12 mouse cellular contexts compared by ENCODE assay signal in genomic region chr11:6569410-6569777, GRCm38 (mm10). TPM values are rescaled to one million over a fixed set of nuclear protein-coding genes. Genes with fewer than 3 reads are reported as not detected.
DNase-seq lines count a peak whose midpoint lies in the region; ATAC-seq and TF ChIP-seq lines count a peak whose summit lies in the region.
"Had no signal": no experiment of that assay in that cellular context is flagged by ENCODE, and none has a peak within 500 bp of the region (broad histone marks: within the 10 kb centered on the region; RNA-seq: fewer than 3 reads in every experiment).

No protein-coding gene starts in this region.

- no peak for TF ChIP-seq EP300 in liver, postnatal 0 days (IDR thresholded peaks at IDR 0.05; ENCODE audit: low read depth)

- TF ChIP-seq POLR2A in olfactory bulb, adult 2 months (IDR thresholded peaks at IDR 0.05; ENCODE audit: insufficient read depth, low read depth, low read length), result no peak

- peak overlapping the region; percentile 31; the same call in 1 of the 2 replicates for H3K9ac ChIP-seq in liver, embryonic 11.5 days (ENCODE audit: low read depth, low read length)
- H3K9ac ChIP-seq in liver, postnatal 0 days (replicated peaks), result no peak overlapping the region
- H3K9ac ChIP-seq in forebrain, embryonic 12.5 days, result no peak overlapping the region
- no peak overlapping the region for H3K9ac ChIP-seq in hindbrain, embryonic 15.5 days
- H3K9ac ChIP-seq: neural tube, embryonic 12.5 days had no signal

- ATAC-seq in liver, embryonic 11.5 days (replicated peaks; ENCODE audit: low FRiP score), result no peak
- no peak for ATAC-seq in liver, postnatal 0 days
- no peak for ATAC-seq in forebrain, embryonic 12.5 days (ENCODE audit: low FRiP score)
- ATAC-seq in hindbrain, embryonic 15.5 days (ENCODE audit: low FRiP score, low read depth), result peak; percentile 49; the same call in 1 of the 2 replicates

- no peak for DNase-seq in liver, embryonic 11.5 days (ENCODE audit: low spot score)
- DNase-seq in liver, postnatal 0 days, result no peak
- DNase-seq in embryo, embryonic 10 days (ENCODE audit: low spot score), result no peak
- no peak for DNase-seq in adipocyte (ENCODE audit: low spot score)
- DNase-seq: cerebellum, adult 9-11 months; lung, postnatal 14 days; thymus, adult 18-20 months had no signal

- no peak overlapping the region for H3K4me2 ChIP-seq in liver, embryonic 11.5 days
- no peak overlapping the region for H3K4me2 ChIP-seq in liver, postnatal 0 days (ENCODE audit: low read depth, low read length)
- no peak overlapping the region for H3K4me2 ChIP-seq in forebrain, embryonic 12.5 days
- H3K4me2 ChIP-seq in hindbrain, embryonic 15.5 days, result 0 out of 2 replicates have a peak overlapping the region, but pooled peaks have one; percentile 17
- H3K4me2 ChIP-seq: neural tube, embryonic 12.5 days had no signal

- no peaks in the 10 kb centered on the region for H3K27me3 ChIP-seq in liver, embryonic 11.5 days (replicated peaks; ENCODE audit: control insufficient read depth, insufficient read depth, low read length)
- H3K27me3 ChIP-seq in liver, postnatal 0 days (ENCODE audit: insufficient read depth, low read length), result no peaks in the 10 kb centered on the region
- no peaks in the 10 kb centered on the region for H3K27me3 ChIP-seq in forebrain, embryonic 12.5 days
- H3K27me3 ChIP-seq in hindbrain, embryonic 15.5 days, result no peaks in the 10 kb centered on the region
- H3K27me3 ChIP-seq: neural tube, embryonic 12.5 days had no signal

- TF ChIP-seq CTCF in liver, postnatal 0 days (IDR thresholded peaks at IDR 0.05; ENCODE audit: low read depth), result no peak
- no peak for TF ChIP-seq CTCF in olfactory bulb, adult 2 months (IDR thresholded peaks at IDR 0.05; ENCODE audit: insufficient read depth, low read depth, low read length)

- 54% methylated on average over 3 of the region's 3 CpGs for WGBS in liver, embryonic 11.5 days
- WGBS in liver, postnatal 0 days (ENCODE audit: insufficient replicate concordance), result 38% methylated on average over 3 of the region's 3 CpGs
- WGBS in forebrain, embryonic 12.5 days, result 52% methylated on average over 3 of the region's 3 CpGs
- WGBS in hindbrain, embryonic 15.5 days, result 34% methylated on average over 3 of the region's 3 CpGs
- WGBS in olfactory bulb, adult 2 months, result 30% methylated on average over 3 of the region's 3 CpGs

- H3K9me3 ChIP-seq in liver, embryonic 11.5 days (ENCODE audit: control insufficient read depth, low read length), result no peaks in the 10 kb centered on the region
- no peaks in the 10 kb centered on the region for H3K9me3 ChIP-seq in liver, postnatal 0 days (ENCODE audit: low read length)
- H3K9me3 ChIP-seq in forebrain, embryonic 12.5 days, result no peaks in the 10 kb centered on the region
- no peaks in the 10 kb centered on the region for H3K9me3 ChIP-seq in hindbrain, embryonic 15.5 days
- H3K9me3 ChIP-seq: limb, embryonic 10.5 days; neural tube, embryonic 12.5 days had no signal

- no peak overlapping the region; the same call in 1 of the 2 replicates for H3K27ac ChIP-seq in liver, embryonic 11.5 days (ENCODE audit: low read depth, low read length)
- no peak overlapping the region for H3K27ac ChIP-seq in liver, postnatal 0 days (ENCODE audit: low read depth)
- H3K27ac ChIP-seq in forebrain, embryonic 12.5 days, result 0 out of 2 replicates have a peak overlapping the region, but pooled peaks have one; percentile 61
- peak overlapping the region; percentile 72 for H3K27ac ChIP-seq in hindbrain, embryonic 15.5 days (replicated peaks)
- H3K27ac ChIP-seq in olfactory bulb, adult 2 months (ENCODE audit: insufficient read depth, low read depth, low read length), result peak overlapping the region; percentile 72
- H3K27ac ChIP-seq: limb, embryonic 10.5 days; neural tube, embryonic 12.5 days had no signal

- H3K4me1 ChIP-seq in liver, embryonic 11.5 days (replicated peaks; ENCODE audit: control insufficient read depth, insufficient read depth, low read length), result peaks cover 33% of the 10 kb centered on the region
- H3K4me1 ChIP-seq in liver, postnatal 0 days (ENCODE audit: insufficient read depth), result peaks cover 9% of the 10 kb centered on the region; the same call in 1 of the 2 replicates
- H3K4me1 ChIP-seq in forebrain, embryonic 12.5 days, result peaks cover 10% of the 10 kb centered on the region; the same call in 1 of the 2 replicates
- H3K4me1 ChIP-seq in hindbrain, embryonic 15.5 days (replicated peaks), result peaks cover 21% of the 10 kb centered on the region
- H3K4me1 ChIP-seq in olfactory bulb, adult 2 months (ENCODE audit: control insufficient read depth, insufficient read depth, low read length), result peaks cover 18% of the 10 kb centered on the region
- H3K4me1 ChIP-seq: limb, embryonic 10.5 days had no signal

- H3K36me3 ChIP-seq in liver, embryonic 11.5 days (ENCODE audit: control insufficient read depth, insufficient read depth, low read length), result peaks cover 21% of the 10 kb centered on the region
- H3K36me3 ChIP-seq in liver, postnatal 0 days (replicated peaks; ENCODE audit: insufficient read depth, low read length), result peaks cover 43% of the 10 kb centered on the region
- H3K36me3 ChIP-seq in forebrain, embryonic 12.5 days (replicated peaks), result peaks cover 29% of the 10 kb centered on the region
- no peaks in the 10 kb centered on the region for H3K36me3 ChIP-seq in hindbrain, embryonic 15.5 days

- no peak overlapping the region for H3K4me3 ChIP-seq in liver, embryonic 11.5 days (ENCODE audit: low read depth, low read length)
- H3K4me3 ChIP-seq in liver, postnatal 0 days (ENCODE audit: low read depth, low read length), result no peak overlapping the region
- H3K4me3 ChIP-seq in forebrain, embryonic 12.5 days (replicated peaks), result no peak overlapping the region
- no peak overlapping the region for H3K4me3 ChIP-seq in hindbrain, embryonic 15.5 days
- no peak overlapping the region for H3K4me3 ChIP-seq in olfactory bulb, adult 2 months (ENCODE audit: insufficient read depth, low read depth, low read length)
- H3K4me3 ChIP-seq: limb, embryonic 10.5 days; neural tube, embryonic 12.5 days had no signal

RNA-seq across cellular contexts. Expression of gene Ccm2, which starts 22.7 kb away (rescaled TPM):
- 74.5 and 82.1 TPM in 2 replicates for polyA plus RNA-seq in liver, embryonic 11.5 days (2014; fragmentation: Nextera tagmentation; extraction: Ambion mirVana)
- polyA plus RNA-seq in liver, postnatal 0 days (2015; fragmentation: Nextera tagmentation; extraction: Ambion mirVana), result 33.9 and 34.9 TPM in 2 replicates
- 89.9 and 90.7 TPM in 2 replicates for polyA plus RNA-seq in forebrain, embryonic 12.5 days (2016; fragmentation: Nextera tagmentation; extraction: Ambion mirVana)
- 92.2 and 95.9 TPM in 2 replicates for polyA plus RNA-seq in hindbrain, embryonic 15.5 days (2015; fragmentation: Nextera tagmentation; extraction: Ambion mirVana)
- not detected in 2 replicates for polyA plus RNA-seq in olfactory bulb, adult 2 months (2012; ENCODE audit: insufficient read depth, insufficient read length, low replicate concordance, missing spikeins)

RNA-seq across cellular contexts. Expression of gene Nacad, which starts 36.5 kb away (rescaled TPM):
- polyA plus RNA-seq in liver, embryonic 11.5 days (2014; fragmentation: Nextera tagmentation; extraction: Ambion mirVana), result 2.9 and 3.6 TPM in 2 replicates
- 1.5 and 1.6 TPM in 2 replicates for polyA plus RNA-seq in liver, postnatal 0 days (2015; fragmentation: Nextera tagmentation; extraction: Ambion mirVana)
- polyA plus RNA-seq in forebrain, embryonic 12.5 days (2016; fragmentation: Nextera tagmentation; extraction: Ambion mirVana), result 56.3 and 63.2 TPM in 2 replicates
- polyA plus RNA-seq in hindbrain, embryonic 15.5 days (2015; fragmentation: Nextera tagmentation; extraction: Ambion mirVana), result 85.3 and 89.8 TPM in 2 replicates
- polyA plus RNA-seq in olfactory bulb, adult 2 months (2012; ENCODE audit: insufficient read depth, insufficient read length, low replicate concordance, missing spikeins), result not detected in 2 replicates

RNA-seq across cellular contexts. Expression of gene Myo1g, which starts 48.6 kb away (rescaled TPM):
- polyA plus RNA-seq in liver, embryonic 11.5 days (2014; fragmentation: Nextera tagmentation; extraction: Ambion mirVana), result 5.6 and 6.0 TPM in 2 replicates
- 8.2 and 9.4 TPM in 2 replicates for polyA plus RNA-seq in liver, postnatal 0 days (2015; fragmentation: Nextera tagmentation; extraction: Ambion mirVana)
- polyA plus RNA-seq in forebrain, embryonic 12.5 days (2016; fragmentation: Nextera tagmentation; extraction: Ambion mirVana), result 0.31 and 0.63 TPM in 2 replicates
- 0.39 and 0.54 TPM in 2 replicates for polyA plus RNA-seq in hindbrain, embryonic 15.5 days (2015; fragmentation: Nextera tagmentation; extraction: Ambion mirVana)
- polyA plus RNA-seq in olfactory bulb, adult 2 months (2012; ENCODE audit: insufficient read depth, insufficient read length, low replicate concordance, missing spikeins), result not detected in 2 replicates

RNA-seq across cellular contexts. Expression of gene Tbrg4, which starts 56.5 kb away (rescaled TPM):
- 94.3 and 103 TPM in 2 replicates for polyA plus RNA-seq in liver, embryonic 11.5 days (2014; fragmentation: Nextera tagmentation; extraction: Ambion mirVana)
- polyA plus RNA-seq in liver, postnatal 0 days (2015; fragmentation: Nextera tagmentation; extraction: Ambion mirVana), result 19.6 and 23.5 TPM in 2 replicates
- 46.7 and 48.7 TPM in 2 replicates for polyA plus RNA-seq in forebrain, embryonic 12.5 days (2016; fragmentation: Nextera tagmentation; extraction: Ambion mirVana)
- polyA plus RNA-seq in hindbrain, embryonic 15.5 days (2015; fragmentation: Nextera tagmentation; extraction: Ambion mirVana), result 31.8 and 33.0 TPM in 2 replicates
- polyA plus RNA-seq in olfactory bulb, adult 2 months (2012; ENCODE audit: insufficient read depth, insufficient read length, low replicate concordance, missing spikeins), result not detected in 2 replicates

Comparison
In these comparisons a context has a peak if more than half of its experiments do, and no peak if none do; other contexts are left out.
1. H3K27ac ChIP-seq: peak in forebrain, embryonic 12.5 days (single experiment), hindbrain, embryonic 15.5 days (single experiment) and olfactory bulb, adult 2 months (single experiment); none in liver, embryonic 11.5 days (single experiment) and liver, postnatal 0 days (single experiment).
2. RNA of gene Nacad, which starts 36.5 kb away (polyA plus RNA-seq): 85.3 to 89.8 TPM in hindbrain, embryonic 15.5 days and 56.3 to 63.2 TPM in forebrain, embryonic 12.5 days; 2.9 to 3.6 TPM in liver, embryonic 11.5 days, 1.5 to 1.6 TPM in liver, postnatal 0 days and not detected in olfactory bulb, adult 2 months; every median in the first group is over 10 times any median in the second.